In genomic region chr13:71582486-71582885, GRCm38 (mm10) we compare ENCODE assay signal across 15 mouse cellular contexts.
DNase-seq lines count a peak whose midpoint lies in the region.
"Had no signal": no experiment of that assay in that cellular context is flagged by ENCODE, and none has a peak within 500 bp of the region (broad histone marks: within the 10 kb centered on the region; RNA-seq: fewer than 3 reads in every experiment).

No protein-coding gene starts in this region.

- DNase-seq in kidney, adult 11 months = peak; percentile 31
- no peak for DNase-seq in kidney, postnatal 25 days
- DNase-seq in embryo, embryonic 10 days (ENCODE audit: low spot score) = peak; percentile 58
- DNase-seq in embryo, embryonic 11 days = peak; percentile 39
- peak; percentile 7 for DNase-seq in kidney, postnatal 14 days
- no peak for DNase-seq in left cerebral cortex, adult 9 months (ENCODE audit: low spot score in 2 of 2)
- no peak for DNase-seq in urinary bladder, postnatal 4 days (ENCODE audit: low spot score in 2 of 2)
- DNase-seq: B cell, adult 2 months; cerebellum, adult 18-20 months; cerebellum, postnatal 14 days; liver, embryonic 13.5 days; lung, adult 2 months; lung, postnatal 14 days; midbrain, embryonic 14.5 days; thymus, postnatal 14 days had no signal

Comparison
In these comparisons a context has a peak if more than half of its experiments do, and no peak if none do; other contexts are left out.
1. DNase-seq: peak in kidney, adult 11 months (single experiment), embryo, embryonic 10 days (single experiment), embryo, embryonic 11 days (single experiment) and kidney, postnatal 14 days (single experiment); none in kidney, postnatal 25 days (0 of 2), left cerebral cortex, adult 9 months (0 of 2) and urinary bladder, postnatal 4 days (0 of 2).